Mouse (Mus musculus) lung, embryonic 14.5 days (tissue): ENCODE results near the gene S1pr1. TPM values are rescaled to one million over a fixed set of nuclear protein-coding genes. Genes with fewer than 3 reads are reported as not detected.

Experiments
- ATAC-seq: fragments of 200-750 bp; cut with Nextera tagmentation; 2 replicates; pipeline ENCODE4 v1.8.0; 2017; ENCODE audit warnings: mild to moderate bottlenecking, moderate TSS enrichment, moderate library complexity; ENCODE audit not compliant: insufficient read depth
- DNase-seq: peaks from one replicate; pipeline ENCODE4 v3.0.0-alpha.2; 2015
- H3K27ac ChIP-seq: fragments of 300-500 bp; sonication (generic); 2 replicates; pipeline ENCODE4 v1.5.1; 2014; ENCODE audit warnings: low read depth, mild to moderate bottlenecking, moderate library complexity
- H3K27me3 ChIP-seq: fragments of 300-500 bp; sonication (generic); 2 replicates; pipeline ENCODE4 v1.6.1; 2014; ENCODE audit warnings: low read length, control low read depth; ENCODE audit not compliant: insufficient read depth
- H3K36me3 ChIP-seq: fragments of 300-500 bp; sonication (generic); 2 replicates; pipeline ENCODE4 v1.6.1; 2014; ENCODE audit warnings: control low read depth; ENCODE audit not compliant: insufficient read depth
- H3K4me1 ChIP-seq: fragments of 300-500 bp; sonication (generic); 2 replicates; pipeline ENCODE4 v1.6.1; 2014; ENCODE audit warnings: antibody characterized with exemption, control low read depth; ENCODE audit not compliant: insufficient read depth
- H3K4me2 ChIP-seq: fragments of 300-500 bp; sonication (generic); 2 replicates; pipeline ENCODE4 v1.6.1; 2014; ENCODE audit warnings: mild to moderate bottlenecking
- H3K4me3 ChIP-seq: fragments of 300-500 bp; sonication (generic); 2 replicates; pipeline ENCODE4 v1.5.1; 2014; ENCODE audit warnings: low read depth, low read length
- H3K9ac ChIP-seq: fragments of 300-500 bp; sonication (generic); 2 replicates; pipeline ENCODE4 v1.6.1; 2014
- H3K9me3 ChIP-seq: fragments of 300-500 bp; sonication (generic); 2 replicates; pipeline ENCODE4 v1.6.1; 2016; ENCODE audit warnings: low read depth, low read length, control low read depth
- CTCF ChIP-seq: IDR thresholded peaks from 2 replicates; pipeline ENCODE4 v1.5.1; 2016; ENCODE audit warnings: antibody characterized with exemption, low read depth
- WGBS: fragments of 180-500 bp; shearing (Covaris S2); extraction: QIAGEN DNeasy Blood & Tissue Kit; methylation state at CpG from one replicate; pipeline ENCODE4 v1.1.7; 2014; 5-methylcytosine and 5-hydroxymethylcytosine counted together
- polyA plus RNA-seq: library from polyadenylated mRNA; unstranded; fragments of >200 nt; fragmentation: Nextera tagmentation; extraction: Ambion mirVana; gene quantifications from 2 replicates; pipeline ENCODE4 v1.2.1, GENCODE M21; 2014

The S1pr1 gene
- polyA plus RNA-seq, 1 experiment from 2014 or later = 21.2 TPM

DNA sequence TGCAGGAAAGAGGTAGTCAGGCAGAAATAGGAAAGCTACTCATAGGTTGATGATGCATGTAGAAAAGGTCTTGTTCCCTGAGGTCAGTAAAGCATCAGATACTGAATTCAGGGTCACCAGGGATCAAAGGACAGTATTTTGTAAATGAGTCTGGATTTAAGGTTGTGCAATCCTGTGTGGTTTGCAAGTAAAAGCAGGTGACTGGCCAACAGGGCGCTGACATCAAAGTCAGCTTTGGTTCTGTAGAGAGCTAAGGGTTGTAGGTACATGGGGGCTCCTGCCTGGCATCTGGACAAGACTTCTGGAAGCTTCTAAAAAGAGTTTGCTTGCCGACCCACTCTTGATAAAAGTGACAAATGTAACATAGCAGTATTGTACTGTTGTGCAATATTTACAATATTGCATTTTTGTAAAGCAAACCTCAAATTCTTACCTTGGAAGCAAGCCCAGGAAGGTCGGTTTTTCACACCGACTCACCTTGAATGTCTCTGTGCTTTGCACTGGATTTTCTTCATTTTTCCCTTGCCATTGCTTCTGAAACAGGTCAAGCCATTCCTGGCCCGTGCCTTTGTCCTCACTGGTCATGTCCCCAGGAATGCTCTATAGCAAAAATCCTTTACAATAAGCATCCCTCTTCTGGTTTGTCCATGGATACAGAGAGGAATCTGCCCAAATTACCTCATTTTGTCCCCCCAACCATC lies 33.6 kb upstream of the S1pr1 start:
- Histone ChIP-seq H3K4me1 (no peaks in the 10 kb centered on the region), H3K4me2 (no peak overlapping the region), H3K36me3 (no peaks in the 10 kb centered on the region), H3K9me3 (no peaks in the 10 kb centered on the region), H3K27me3 (no peaks in the 10 kb centered on the region), H3K27ac (no peak overlapping the region), H3K9ac (no peak overlapping the region), H3K4me3 (no peak overlapping the region)
- DNase-seq = no peak
- 59% methylated on average over 5 of the region's 5 CpGs for WGBS
- ATAC-seq = no peak
- no peak for TF ChIP-seq CTCF

- Histone ChIP-seq H3K4me1 (no peaks in the 10 kb centered on the region), H3K27me3 (no peaks in the 10 kb centered on the region), H3K9ac (no peak overlapping the region), H3K4me2 (no peak overlapping the region), H3K4me3 (no peak overlapping the region), H3K27ac (no peak overlapping the region), H3K9me3 (no peaks in the 10 kb centered on the region), H3K36me3 (no peaks in the 10 kb centered on the region)
- WGBS = 77% methylated on average over 8 of the region's 8 CpGs
- no peak for TF ChIP-seq CTCF
- ATAC-seq (no peak), DNase-seq (no peak)
Measured at GRCm38 (mm10) chr3:115746511-115746910, 31.6 kb upstream of the S1pr1 start.

DNA sequence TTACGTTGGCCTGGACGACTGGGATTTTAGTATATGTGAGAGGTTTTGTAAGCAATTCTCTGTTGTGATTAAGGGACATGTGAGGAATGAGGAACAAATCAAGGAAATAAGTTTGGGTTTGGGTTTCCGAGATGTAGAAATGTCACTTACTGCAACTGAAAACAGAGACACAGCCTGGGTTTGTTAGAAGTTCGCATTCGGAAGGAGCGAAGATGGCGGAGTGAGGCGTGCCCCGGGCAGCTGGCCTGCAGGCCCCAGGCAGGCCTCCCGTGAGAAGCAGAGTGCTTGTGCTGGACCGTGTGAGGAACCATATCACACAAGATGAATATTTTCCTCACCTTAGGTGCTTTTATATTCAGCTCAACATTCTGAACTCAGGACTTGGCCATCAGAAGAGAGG lies 30.2 kb upstream of the S1pr1 start:
- no peak for DNase-seq
- no peaks in the 10 kb centered on the region for H3K9me3 ChIP-seq

DNA sequence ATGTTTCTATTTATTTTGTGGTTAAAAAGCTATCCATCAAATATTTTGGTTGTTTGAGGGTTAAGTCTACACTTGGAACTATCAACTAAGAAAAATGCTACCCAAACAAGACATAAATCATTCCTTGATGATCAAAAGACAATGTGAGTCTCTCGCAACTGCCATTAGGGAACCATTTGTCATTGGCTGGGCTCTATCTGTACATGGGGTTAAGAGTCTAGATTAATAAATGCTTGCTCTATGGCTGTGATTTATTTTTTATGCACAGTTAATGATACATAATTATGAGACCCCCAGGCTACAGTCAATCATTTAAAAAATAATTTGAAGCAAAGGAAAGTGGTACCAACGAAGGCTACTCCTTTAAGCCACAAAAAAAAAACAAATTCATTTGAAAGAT lies 23.7 kb upstream of the S1pr1 start:
- H3K4me2 ChIP-seq = no peak overlapping the region
- no peaks in the 10 kb centered on the region for H3K27me3 ChIP-seq
- ATAC-seq (no peak), DNase-seq (no peak)
- TF ChIP-seq CTCF = no peak
- H3K4me1 ChIP-seq = peaks cover 2% of the 10 kb centered on the region; the same call in 1 of the 2 replicates
- H3K4me3 ChIP-seq = no peak overlapping the region
- H3K9ac ChIP-seq = no peak overlapping the region
- no peaks in the 10 kb centered on the region for H3K36me3 ChIP-seq
- WGBS = 31% methylated on average over 2 of the region's 2 CpGs
- H3K27ac ChIP-seq = no peak overlapping the region
- no peaks in the 10 kb centered on the region for H3K9me3 ChIP-seq

More for the DNA sequence above, 30.2 kb upstream of the S1pr1 start:
- Histone ChIP-seq H3K4me2 (no peak overlapping the region), H3K9ac (no peak overlapping the region), H3K27me3 (no peaks in the 10 kb centered on the region), H3K4me1 (no peaks in the 10 kb centered on the region), H3K27ac (no peak overlapping the region), H3K36me3 (no peaks in the 10 kb centered on the region), H3K4me3 (no peak overlapping the region)
- no peak for TF ChIP-seq CTCF
- no peak for ATAC-seq
- 87% methylated on average over 11 of the region's 11 CpGs for WGBS

DNA sequence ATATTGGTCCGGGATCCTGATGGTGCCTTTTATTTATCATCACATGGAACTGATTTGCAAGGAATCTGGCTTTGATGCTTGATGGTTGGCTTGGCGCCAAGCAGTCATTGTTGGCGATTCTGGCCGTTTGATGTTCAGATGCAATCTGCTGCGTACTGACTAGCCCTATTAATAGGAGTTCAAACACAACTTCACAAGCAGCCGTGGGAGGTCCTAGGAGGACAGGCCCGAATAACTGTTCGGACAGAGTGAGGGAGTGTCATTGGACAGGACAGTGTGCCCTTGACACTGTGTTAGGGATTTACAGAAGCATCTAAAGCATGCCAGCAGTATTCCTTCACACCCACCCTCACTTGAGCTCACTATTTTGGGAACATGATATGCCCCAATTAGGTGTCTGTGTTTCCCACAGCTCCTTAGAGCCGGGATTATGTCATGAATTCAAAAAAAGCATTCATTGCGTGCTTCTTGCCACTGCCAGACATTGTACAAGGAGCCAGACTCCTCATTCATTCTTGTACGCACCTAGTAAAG lies 23.0 kb upstream of the S1pr1 start:
- no peak for TF ChIP-seq CTCF
- Histone ChIP-seq H3K4me3 (no peak overlapping the region), H3K4me2 (no peak overlapping the region), H3K9me3 (no peaks in the 10 kb centered on the region), H3K4me1 (peaks cover 2% of the 10 kb centered on the region; the same call in 1 of the 2 replicates), H3K27me3 (no peaks in the 10 kb centered on the region), H3K27ac (no peak overlapping the region), H3K9ac (no peak overlapping the region), H3K36me3 (no peaks in the 10 kb centered on the region)
- 34% methylated on average over 11 of the region's 11 CpGs for WGBS
- ATAC-seq (peak; percentile 95), DNase-seq (peak; percentile 72)

- TF ChIP-seq CTCF = no peak
- Histone ChIP-seq H3K27me3 (no peaks in the 10 kb centered on the region), H3K4me1 (peaks cover 2% of the 10 kb centered on the region; the same call in 1 of the 2 replicates), H3K4me2 (no peak overlapping the region), H3K27ac (no peak overlapping the region), H3K9me3 (no peaks in the 10 kb centered on the region), H3K4me3 (no peak overlapping the region), H3K9ac (no peak overlapping the region), H3K36me3 (no peaks in the 10 kb centered on the region)
- DNase-seq (no peak), ATAC-seq (no peak)
- 66% methylated on average over 3 of the region's 3 CpGs for WGBS
Measured at GRCm38 (mm10) chr3:115735540-115735939, 20.7 kb upstream of the S1pr1 start.

- no peak for TF ChIP-seq CTCF
- no peaks in the 10 kb centered on the region for H3K27me3 ChIP-seq
- no peak overlapping the region for H3K4me3 ChIP-seq
- no peaks in the 10 kb centered on the region for H3K36me3 ChIP-seq
- no peak overlapping the region for H3K4me2 ChIP-seq
- H3K9me3 ChIP-seq = no peaks in the 10 kb centered on the region
- no peak overlapping the region for H3K9ac ChIP-seq
- DNase-seq (no peak), ATAC-seq (no peak)
- H3K27ac ChIP-seq = no peak overlapping the region
- peaks cover 2% of the 10 kb centered on the region; the same call in 1 of the 2 replicates for H3K4me1 ChIP-seq
- 57% methylated on average over 3 of the region's 3 CpGs for WGBS
Measured at GRCm38 (mm10) chr3:115734841-115735240, 20.0 kb upstream of the S1pr1 start.
